Mouse (Mus musculus) cerebellum, adult (tissue): ENCODE measurements at regions not wholly inside any gene's neighbourhood (a gene's known extent, or its start where the extent isn't known, plus 50 kb on each side); places are given as distances from the start of the nearest gene placed in this dataset.

Experiments
- ATAC-seq: cut with Nextera tagmentation; 2 replicates; pipeline ENCODE4 v1.9.2; 2017; ENCODE audit warnings: mild to moderate bottlenecking, moderate library complexity, mixed read lengths; ENCODE audit not compliant: insufficient number of reproducible peaks, low FRiP score, low TSS enrichment

DNA sequence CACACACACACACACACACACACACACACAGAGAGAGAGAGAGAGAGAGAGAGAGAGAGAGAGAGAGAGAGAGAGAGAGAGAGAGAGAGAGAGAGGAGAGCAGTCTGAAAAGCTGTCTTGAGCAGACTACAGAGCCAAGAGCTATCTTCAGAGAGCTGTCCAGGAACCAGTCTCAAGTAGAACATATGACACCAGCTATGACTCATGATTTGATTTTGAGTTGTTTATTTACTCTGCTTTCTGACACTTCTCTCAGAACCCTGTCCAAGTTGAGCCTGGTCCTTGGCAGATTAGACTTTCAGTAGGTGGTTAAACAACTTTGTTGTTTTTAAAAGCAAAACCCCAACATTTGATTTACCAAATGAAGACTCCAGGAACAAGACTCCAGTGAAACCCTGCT lies 420.8 kb upstream of the Lcorl start:
- no peak for ATAC-seq

DNA sequence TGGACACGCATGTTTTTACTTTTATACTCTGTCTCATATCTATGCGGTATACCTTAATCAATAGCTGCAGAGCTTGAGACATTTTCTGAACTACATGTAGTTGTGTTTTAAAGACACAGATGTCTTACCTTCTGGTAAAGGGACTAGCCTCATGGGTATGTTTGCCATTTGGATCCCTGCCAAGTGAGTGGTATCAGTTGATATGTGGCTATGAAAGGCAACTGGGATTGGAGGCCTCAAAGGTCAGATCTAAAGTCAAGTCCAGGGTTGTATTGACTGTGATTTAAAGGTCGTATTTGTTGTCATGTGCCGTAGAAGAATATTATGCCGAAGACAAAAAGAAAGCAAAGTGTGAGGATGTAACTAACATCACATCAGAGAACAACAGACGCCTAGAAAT lies 399.3 kb upstream of the Lcorl start:
- ATAC-seq: no peak

DNA sequence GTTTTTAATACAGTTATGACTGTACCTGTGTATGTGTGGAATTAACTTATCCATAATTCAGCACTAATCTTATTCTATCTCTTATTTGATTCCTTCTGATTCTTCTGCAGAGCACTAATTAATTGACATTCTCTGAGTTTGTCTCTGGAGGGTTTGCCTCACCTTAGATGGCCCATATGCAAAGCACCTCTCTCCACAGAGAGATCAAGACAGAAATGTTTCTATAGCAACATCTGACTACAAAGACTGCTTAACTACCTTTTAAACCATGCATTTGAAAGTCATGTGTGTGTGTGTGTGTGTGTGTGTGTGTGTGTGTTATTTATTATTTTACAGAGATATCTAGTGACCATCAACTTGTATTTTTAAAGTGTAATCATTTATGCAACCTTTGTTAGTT lies 396.5 kb upstream of the Lcorl start:
- no peak for ATAC-seq

DNA sequence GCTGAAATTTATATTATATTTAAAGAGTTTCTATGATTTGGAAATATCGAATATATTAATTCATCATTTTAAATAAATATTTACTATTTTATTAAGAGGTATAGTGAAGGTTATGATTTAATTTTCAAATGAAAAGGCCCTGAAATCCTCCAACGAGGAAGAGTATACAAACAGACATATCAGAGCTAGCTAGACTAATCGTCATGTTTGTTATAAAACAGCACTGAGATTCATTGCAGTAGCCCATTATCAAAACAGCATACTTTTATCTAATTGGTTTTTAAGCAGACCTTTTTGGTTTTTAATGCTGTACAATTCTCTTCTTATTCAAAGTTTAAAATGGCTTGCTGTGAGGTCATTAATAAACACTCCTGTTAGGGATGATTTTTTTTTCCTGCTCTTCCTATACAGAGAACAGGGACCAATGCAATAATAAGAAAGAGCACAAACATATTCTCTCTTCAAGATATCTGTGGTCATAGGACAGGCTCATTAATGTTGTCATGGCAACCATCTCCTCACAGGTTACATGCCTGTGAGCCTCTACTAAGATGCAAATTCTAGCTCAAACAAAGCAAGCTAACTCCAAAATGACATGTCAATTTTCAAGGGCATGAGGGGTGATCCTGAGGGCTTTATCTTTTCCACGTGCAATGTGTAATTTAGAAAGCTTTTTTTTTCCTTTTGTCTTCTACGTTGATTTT lies 378.1 kb upstream of the Lcorl start:
- no peak for ATAC-seq

DNA sequence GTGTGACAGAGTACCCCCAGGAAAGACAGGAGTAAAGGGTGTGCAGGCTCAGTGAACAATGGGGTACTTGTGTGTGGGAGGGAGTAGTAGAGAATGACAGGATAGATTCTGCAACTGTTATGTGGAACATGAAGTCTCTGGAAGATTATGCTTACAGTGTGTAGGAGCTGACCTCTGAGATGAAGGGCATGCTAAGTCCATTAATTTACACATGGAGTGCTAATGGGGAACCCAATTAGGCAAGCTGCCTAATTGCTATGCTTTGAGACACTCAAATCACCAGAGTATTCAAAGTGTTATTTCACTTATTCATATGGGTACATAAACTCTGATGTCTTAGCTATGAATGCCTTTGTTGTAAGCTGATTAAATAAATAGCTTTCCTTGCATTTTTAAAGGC lies 375.4 kb upstream of the Lcorl start:
- ATAC-seq: no peak

DNA sequence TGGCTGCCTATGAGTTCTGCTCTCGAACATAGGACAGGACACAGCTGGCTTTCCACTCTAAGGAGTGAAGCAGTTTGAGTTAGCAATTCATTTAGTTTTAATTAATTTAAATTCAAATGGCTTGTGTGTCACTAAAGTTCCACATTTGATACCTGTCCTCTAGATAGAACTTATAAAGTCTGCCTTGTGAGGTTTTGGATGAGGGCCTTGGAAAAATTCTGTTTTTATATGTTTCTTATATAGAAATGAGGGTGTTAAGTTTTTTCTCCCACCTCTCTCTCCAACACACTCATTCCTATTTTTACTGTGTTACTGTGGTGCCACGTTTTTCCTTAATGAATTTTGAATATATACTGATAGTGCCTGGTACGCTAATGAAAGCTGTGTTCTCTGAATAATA lies 371.3 kb upstream of the Lcorl start:
- no peak for ATAC-seq

DNA sequence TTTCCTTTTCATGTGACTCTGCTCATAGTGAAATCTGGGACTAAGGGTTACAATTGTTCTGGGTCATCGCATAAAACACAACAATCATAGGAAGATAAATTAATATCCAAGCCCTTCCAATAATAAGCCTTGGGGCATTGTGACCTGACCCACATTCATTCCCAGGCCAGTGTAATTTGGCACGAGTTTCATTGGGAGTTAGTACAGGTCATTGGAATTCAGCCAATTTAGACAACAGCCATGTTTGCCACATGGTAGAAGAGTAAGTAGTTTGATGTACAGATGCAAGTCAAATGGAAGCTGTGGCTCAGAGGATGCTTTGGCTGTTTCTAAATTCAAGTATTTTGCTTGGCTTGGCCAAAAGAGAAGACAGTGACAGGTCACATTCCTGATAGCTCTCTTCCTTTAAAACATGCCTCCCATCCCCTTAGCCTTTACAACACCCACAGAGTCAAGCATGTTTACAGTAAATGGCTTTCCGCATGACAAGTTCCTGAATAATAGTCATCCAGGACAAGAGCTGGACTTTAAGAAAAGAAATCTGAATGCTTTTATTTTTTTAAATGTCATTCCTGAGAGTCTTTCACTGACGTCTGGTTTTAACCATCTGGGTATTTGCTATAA lies 355.5 kb upstream of the Lcorl start:
- no peak for ATAC-seq

DNA sequence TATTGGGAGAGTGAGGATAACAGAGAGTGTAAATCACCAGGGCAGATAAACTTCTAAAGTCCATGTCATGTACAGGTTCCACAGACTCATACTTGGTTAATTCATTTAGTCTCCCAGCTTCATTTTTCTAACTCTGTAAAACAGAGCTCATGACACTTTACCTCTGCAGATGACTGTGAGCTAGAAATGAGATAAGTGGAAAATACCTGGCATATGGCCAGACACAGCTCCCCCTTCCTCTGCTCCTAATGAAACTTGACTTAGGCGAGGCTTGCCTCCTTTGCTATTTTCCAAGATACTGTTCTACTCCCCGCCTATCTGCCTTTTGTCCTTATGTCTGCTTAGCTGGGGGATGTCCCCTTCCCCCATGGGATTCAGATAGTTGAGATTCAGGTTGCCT lies 351.7 kb upstream of the Lcorl start:
- no peak for ATAC-seq

DNA sequence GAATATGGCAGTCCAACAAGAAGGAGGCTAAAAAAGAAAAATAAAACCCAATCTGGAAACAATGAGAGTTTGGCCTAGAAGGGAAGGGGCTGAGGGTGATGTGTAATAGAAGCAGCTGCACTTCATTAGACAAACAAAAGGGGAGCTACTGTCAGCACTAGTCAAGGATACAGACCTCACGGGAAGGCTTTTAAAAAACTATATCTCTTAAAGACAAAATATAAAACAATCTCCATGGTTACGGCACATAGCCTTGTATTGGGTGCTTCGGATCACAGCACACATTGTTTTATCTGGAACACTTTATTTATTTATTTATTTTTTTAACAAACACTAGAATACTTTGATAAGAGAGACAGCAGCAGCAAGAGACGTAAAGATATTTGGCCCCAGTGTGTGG lies 346.3 kb upstream of the Lcorl start:
- no peak for ATAC-seq

DNA sequence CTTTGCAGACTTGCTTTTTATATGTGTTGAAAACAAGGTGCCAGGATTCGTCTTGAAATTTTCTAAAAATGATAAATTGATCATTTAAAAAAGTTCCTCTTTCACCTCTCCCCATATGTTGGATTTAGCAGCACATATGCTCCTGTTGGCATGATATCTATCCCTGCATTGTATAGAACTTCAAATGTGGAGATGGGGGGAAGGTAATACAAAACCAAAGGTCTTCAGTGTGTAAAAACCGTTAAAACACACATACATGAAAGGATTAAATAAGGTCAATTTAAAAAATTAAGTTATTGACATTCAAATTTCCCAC lies 345.0 kb upstream of the Lcorl start:
- no peak for ATAC-seq

DNA sequence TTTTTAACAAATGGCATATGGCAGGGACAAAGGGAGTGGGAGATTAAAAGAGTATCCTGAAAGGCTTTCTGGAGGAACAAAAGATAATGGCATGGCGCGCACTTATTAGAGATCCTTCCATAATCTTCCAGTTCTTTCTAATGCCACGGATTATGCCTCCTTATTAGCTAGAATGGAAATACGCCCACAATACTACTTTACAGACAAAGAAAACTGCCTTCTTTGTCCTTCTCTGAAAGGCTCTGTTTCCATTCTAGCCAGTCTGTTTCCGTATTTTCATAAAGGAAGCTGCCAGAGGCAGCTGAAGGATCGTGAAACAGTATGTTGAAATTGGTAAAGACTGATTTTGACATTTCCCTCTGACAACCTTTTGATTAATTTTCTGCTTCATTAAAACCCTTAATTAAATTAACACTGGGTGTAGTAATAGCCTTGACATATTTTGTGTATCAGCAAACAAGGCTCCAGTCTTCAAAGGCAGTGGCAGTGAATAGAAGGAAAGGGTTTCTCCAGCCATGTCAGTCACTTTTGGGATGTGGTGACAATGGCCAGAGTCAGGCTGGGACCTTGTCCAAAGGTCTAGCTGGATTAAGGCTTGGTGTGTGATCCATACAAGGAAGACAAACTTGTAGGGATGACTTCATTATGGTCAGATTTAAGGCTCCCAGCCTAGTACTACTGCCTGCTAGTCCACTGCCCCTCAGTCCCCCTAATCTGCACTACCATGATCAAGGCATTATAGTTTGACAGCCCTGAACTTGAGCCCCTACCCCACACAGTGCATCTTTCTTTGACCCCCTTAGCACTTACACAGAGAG lies 344.4 kb upstream of the Lcorl start:
- no peak for ATAC-seq

DNA sequence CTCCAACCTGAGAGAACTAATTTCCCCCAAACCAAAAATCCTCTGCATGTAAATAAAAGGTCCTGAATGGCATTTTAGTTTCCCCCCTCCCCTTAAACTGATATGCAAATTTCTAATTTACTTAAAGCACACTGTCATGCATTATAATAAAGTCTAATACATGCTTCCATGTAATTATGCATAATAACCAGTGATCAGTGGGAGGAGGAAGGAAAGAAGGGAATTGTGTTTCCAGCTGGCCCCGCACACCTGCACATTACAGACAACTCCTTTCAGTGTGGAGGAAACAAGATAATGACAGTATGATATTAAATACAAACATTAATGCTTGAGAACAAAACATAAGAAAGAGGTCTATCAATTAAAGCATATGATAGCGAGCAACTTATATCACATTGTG lies 329.5 kb upstream of the Lcorl start:
- no peak for ATAC-seq

DNA sequence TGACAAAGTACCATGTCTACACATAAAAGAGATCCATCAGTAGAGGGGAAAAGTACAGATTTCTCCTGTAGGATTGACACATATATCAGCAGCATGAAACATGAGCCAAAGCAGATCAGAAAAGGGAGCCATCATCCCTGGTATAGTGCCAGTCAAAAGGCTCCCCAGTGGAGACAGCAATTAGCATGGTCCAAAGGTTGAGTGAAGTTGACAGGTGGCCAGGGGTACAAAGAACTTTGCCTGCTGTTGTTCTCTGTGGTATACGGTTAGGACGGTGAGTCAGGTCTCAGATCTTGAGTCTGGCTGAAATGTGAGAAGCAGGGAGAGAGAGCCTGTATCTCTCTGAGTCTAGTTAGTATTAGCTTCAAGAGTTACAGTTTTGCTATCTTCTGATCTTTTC lies 324.7 kb upstream of the Lcorl start:
- no peak for ATAC-seq

DNA sequence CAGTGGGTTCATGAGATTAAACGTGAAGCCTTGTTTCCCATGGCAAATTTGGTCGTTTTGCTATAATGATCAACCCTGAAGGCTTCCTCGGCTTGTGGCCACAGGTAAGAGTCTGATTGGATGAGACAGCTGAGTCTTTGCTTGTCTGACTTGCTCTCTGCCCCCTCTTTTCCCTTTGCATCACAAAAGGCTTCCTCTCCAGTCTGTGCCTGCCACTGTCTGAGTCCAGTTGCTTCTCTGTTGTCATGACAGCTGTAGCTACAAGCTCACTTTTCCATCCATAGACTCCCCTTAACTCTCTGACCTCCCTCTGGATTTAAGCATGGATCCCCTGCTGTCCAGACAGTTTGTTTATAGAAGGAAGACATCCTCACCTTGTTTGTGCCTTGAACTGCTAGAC lies 314.9 kb upstream of the Lcorl start:
- ATAC-seq: no peak

DNA sequence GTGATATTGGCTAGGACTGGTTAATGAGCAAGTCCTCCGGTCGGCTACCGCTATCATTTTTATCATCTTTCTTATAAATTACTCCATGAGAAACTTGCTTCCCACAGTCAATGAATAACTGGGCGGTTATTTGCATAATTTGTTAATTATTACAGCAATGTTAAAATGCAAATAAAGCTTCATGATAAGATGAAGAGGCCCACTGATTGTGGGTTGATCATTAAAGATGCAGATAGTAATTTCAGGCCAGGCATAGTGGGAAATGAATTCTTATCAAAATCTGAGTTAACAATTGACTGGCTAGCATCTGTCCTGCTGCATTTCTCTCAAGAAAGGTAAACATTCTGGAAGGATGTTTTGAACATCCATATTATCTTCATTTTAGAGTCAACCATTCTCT lies 303.4 kb upstream of the Lcorl start:
- no peak for ATAC-seq

DNA sequence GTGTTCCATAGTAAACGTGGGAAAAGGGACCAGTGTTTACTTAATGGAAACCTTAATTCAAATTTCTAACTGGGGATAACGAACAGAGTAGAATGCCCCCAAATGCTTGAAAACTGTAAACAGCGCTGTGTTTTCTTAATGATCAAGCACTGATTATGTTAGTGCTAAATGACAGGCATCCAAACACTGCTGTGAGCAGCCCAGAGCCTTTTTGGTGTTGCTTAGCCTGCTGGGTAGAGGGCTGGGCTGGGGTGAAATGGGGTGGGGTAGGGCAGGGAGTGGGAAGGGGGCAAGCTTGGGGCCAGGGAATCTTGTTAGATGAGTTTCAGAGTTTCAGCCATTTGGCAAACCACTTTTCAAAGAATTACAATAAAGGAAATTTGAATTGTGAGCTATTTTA lies 294.6 kb upstream of the Lcorl start:
- no peak for ATAC-seq

DNA sequence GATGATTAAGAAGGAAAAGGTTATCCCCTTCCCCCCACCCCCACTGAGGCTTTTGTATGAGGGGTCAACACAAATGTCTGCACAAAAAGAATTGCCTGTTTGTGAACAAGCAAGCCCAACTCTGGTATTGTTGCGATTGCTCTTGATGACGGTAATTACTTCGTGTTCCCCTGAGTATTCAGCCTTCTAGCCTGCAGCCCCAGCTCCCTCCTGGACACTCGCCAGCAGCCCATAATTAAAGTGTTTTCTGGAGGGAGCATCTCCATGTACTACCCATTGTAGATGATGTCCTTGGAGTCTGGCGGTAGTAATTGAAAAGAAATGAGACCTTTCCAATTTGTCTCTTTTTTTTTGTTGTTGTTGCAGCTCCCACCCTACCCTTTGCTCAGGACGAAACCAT lies 293.4 kb upstream of the Lcorl start:
- no peak for ATAC-seq

DNA sequence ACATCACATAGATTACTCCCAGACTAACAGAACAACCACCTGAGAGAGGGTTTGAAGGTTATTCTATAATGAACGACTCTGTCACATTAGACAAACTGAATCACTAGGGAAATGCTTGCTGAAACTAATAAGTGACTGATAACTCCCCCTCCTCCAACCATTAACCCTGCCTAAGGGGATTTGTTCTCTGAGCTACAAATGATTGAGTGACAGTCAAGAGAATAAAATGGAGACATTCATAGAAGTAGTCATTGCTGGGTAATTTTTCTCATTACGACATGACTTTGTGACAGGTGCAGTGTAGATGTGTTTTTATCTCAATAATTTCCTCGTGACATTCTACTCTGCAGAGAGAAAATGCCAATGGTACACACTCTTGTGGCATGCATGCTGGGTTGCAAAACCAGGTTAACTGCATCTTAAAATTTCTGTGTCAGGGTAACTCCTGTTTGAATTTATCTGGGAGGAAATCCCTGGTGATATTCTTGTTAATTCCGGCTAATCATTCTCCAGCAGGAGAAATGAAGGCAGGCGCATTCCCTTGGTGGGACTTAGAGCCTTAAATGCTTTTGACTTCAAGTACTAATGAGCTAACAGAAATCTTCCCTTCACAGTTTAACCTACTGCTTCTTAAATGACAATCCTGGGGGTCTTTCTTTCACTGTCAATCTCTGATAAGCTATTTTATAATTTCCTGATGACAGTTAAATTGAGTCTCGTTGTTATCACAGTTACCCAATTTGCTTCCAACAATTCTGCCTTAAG lies 292.6 kb upstream of the Lcorl start:
- no peak for ATAC-seq

DNA sequence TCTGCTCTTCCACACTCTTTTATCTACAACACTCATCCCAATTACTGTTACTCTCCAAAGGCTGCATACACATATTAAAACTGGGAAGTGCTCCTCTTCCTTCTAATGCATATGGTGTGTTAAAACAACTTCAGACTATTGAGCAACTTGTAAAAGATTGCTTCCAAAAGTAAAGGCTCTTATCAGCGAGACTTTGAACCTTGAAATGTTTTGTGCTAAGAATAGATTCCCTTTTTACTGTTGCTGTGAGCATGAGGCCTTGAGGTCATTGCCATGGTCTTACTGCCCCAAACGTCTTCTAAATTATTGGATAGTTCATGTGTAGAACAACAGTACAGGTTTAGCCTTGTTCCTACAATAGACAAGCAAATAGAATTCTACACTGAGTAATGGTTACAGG lies 281.6 kb upstream of the Lcorl start:
- ATAC-seq: no peak

DNA sequence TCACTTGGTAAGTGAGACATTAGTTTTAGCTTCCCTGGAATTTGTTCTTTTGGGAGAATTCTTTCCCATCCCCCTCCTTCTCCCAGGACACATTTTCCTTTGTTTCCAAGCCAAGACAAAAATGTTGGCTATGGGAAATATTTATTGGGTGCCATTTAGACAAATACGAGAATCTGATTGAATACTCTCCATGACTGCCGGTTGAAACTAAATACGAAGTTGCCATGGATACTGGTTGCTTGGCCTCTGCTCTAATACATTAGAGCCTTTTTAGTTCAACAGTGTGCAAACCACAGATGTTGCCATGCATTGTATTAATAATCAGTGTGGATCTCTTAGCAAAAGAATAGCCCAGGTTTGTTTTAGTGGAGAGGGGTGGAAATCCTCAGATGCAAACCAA lies 280.3 kb upstream of the Lcorl start:
- no peak for ATAC-seq

DNA sequence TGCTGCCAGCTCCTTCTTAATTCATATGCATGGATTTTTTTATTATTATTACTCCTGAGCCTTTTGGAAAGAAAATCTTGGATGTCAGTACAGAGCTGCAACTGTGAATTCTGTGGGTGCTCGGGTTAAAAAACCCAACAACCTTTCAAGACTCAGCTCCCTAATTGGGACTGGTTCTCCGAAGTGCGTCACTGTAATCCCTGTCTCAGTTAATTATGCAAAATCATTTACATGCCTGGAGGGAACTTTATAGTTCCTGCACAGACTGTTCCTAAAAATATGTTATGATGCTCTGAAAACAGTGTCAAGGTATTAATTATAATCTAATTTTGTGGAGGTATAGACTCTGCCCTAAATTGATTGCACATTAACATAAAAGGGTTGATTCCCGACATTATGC lies 250.6 kb upstream of the Lcorl start:
- no peak for ATAC-seq
